Mouse (Mus musculus): ENCODE measurements around the gene Ugt1a1. TPM values are rescaled to one million over a fixed set of nuclear protein-coding genes. Genes with fewer than 3 reads are reported as not detected.
"Not testable (repeated sequence)": the region's sequence is repeated elsewhere in the genome, so short reads cannot be mapped to it uniquely, and the experiment has no call there.

Ugt1a1 gene
- polyA plus RNA-seq, 1 experiment from 2014 or later, result not detected

GRCm38 (mm10) chr1:88224029-88224776 is 12.4 kb downstream of the Ugt1a1 start:
- Histone ChIP-seq H3K27ac (ENCODE audit: low read depth, low read length) (no peak overlapping the region), H3K9ac (ENCODE audit: low read depth, low read length) (no peak overlapping the region), H3K27me3 (replicated peaks; ENCODE audit: control insufficient read depth, insufficient read depth, low read length) (no peaks in the 10 kb centered on the region), H3K4me1 (ENCODE audit: control insufficient read depth, insufficient read depth, low read depth, low read length) (no peaks in the 10 kb centered on the region), H3K4me3 (ENCODE audit: low read length) (no peak overlapping the region), H3K9me3 (ENCODE audit: control insufficient read depth, low read length) (peaks cover 42% of the 10 kb centered on the region), H3K4me2 (ENCODE audit: low read length) (no peak overlapping the region), H3K36me3 (ENCODE audit: control insufficient read depth, insufficient read depth, low read length) (no peaks in the 10 kb centered on the region)
- no peak for ATAC-seq
- 68% methylated on average over 2 of the region's 2 CpGs for WGBS

GRCm38 (mm10) chr1:88225301-88225700 is 13.5 kb downstream of the Ugt1a1 start:
- H3K4me1 ChIP-seq (ENCODE audit: control insufficient read depth, insufficient read depth, low read depth, low read length); H3K27me3 ChIP-seq (replicated peaks; ENCODE audit: control insufficient read depth, insufficient read depth, low read length); H3K4me2 ChIP-seq (ENCODE audit: low read length); ATAC-seq; H3K36me3 ChIP-seq (ENCODE audit: control insufficient read depth, insufficient read depth, low read length); H3K9ac ChIP-seq (ENCODE audit: low read depth, low read length); H3K27ac ChIP-seq (ENCODE audit: low read depth, low read length); H3K4me3 ChIP-seq (ENCODE audit: low read length): not testable (repeated sequence)
- WGBS, result 41% methylated on average over 2 of the region's 2 CpGs
- H3K9me3 ChIP-seq (ENCODE audit: control insufficient read depth, low read length), result peaks cover 53% of the 10 kb centered on the region

- Histone ChIP-seq H3K9me3 (ENCODE audit: control insufficient read depth, low read length) (peaks cover 57% of the 10 kb centered on the region), H3K4me2 (ENCODE audit: low read length) (no peak overlapping the region), H3K36me3 (ENCODE audit: control insufficient read depth, insufficient read depth, low read length) (no peaks in the 10 kb centered on the region), H3K27ac (ENCODE audit: low read depth, low read length) (no peak overlapping the region), H3K9ac (ENCODE audit: low read depth, low read length) (no peak overlapping the region), H3K27me3 (replicated peaks; ENCODE audit: control insufficient read depth, insufficient read depth, low read length) (no peaks in the 10 kb centered on the region), H3K4me3 (ENCODE audit: low read length) (no peak overlapping the region), H3K4me1 (ENCODE audit: control insufficient read depth, insufficient read depth, low read depth, low read length) (no peaks in the 10 kb centered on the region)
- ATAC-seq, result no peak
Measured at GRCm38 (mm10) chr1:88225741-88226140, 14.0 kb downstream of the Ugt1a1 start.

GRCm38 (mm10) chr1:88226670-88227379 is 15.1 kb downstream of the Ugt1a1 start, which contains the start of gene Mroh2a:
Gene Mroh2a (plus strand): TSS chr1:88226986.
- Histone ChIP-seq H3K4me3 (ENCODE audit: low read length) (no peak within 1 kb of the TSS), H3K27me3 (replicated peaks; ENCODE audit: control insufficient read depth, insufficient read depth, low read length) (no peaks in the 10 kb centered on the region), H3K4me2 (ENCODE audit: low read length) (no peak within 1 kb of the TSS), H3K27ac (ENCODE audit: low read depth, low read length) (no peak within 1 kb of the TSS), H3K9me3 (ENCODE audit: control insufficient read depth, low read length) (peaks cover 68% of the 10 kb centered on the region), H3K9ac (ENCODE audit: low read depth, low read length) (no peak within 1 kb of the TSS), H3K36me3 (ENCODE audit: control insufficient read depth, insufficient read depth, low read length) (no peaks in the 10 kb centered on the region), H3K4me1 (ENCODE audit: control insufficient read depth, insufficient read depth, low read depth, low read length) (no peaks in the 10 kb centered on the region)
- no peak for ATAC-seq
- 59% methylated on average over 5 of the region's 5 CpGs for WGBS

- Histone ChIP-seq H3K4me1 (ENCODE audit: control insufficient read depth, insufficient read depth, low read depth, low read length) (no peaks in the 10 kb centered on the region), H3K9ac (ENCODE audit: low read depth, low read length) (no peak overlapping the region), H3K4me2 (ENCODE audit: low read length) (no peak overlapping the region), H3K9me3 (ENCODE audit: control insufficient read depth, low read length) (peaks cover 71% of the 10 kb centered on the region), H3K36me3 (ENCODE audit: control insufficient read depth, insufficient read depth, low read length) (no peaks in the 10 kb centered on the region), H3K4me3 (ENCODE audit: low read length) (no peak overlapping the region), H3K27me3 (replicated peaks; ENCODE audit: control insufficient read depth, insufficient read depth, low read length) (no peaks in the 10 kb centered on the region), H3K27ac (ENCODE audit: low read depth, low read length) (no peak overlapping the region)
- 56% methylated on average over 2 of the region's 2 CpGs for WGBS
- no peak for ATAC-seq
Measured at GRCm38 (mm10) chr1:88227482-88227881, 15.7 kb downstream of the Ugt1a1 start.

- H3K27me3 ChIP-seq (replicated peaks; ENCODE audit: control insufficient read depth, insufficient read depth, low read length), result no peaks in the 10 kb centered on the region
- H3K4me1 ChIP-seq (ENCODE audit: control insufficient read depth, insufficient read depth, low read depth, low read length), result no peaks in the 10 kb centered on the region
- peaks cover 77% of the 10 kb centered on the region for H3K9me3 ChIP-seq (ENCODE audit: control insufficient read depth, low read length)
- 70% methylated on average over 7 of the region's 7 CpGs for WGBS
- no peak overlapping the region for H3K4me3 ChIP-seq (ENCODE audit: low read length)
- H3K27ac ChIP-seq (ENCODE audit: low read depth, low read length), result no peak overlapping the region
- no peak overlapping the region for H3K9ac ChIP-seq (ENCODE audit: low read depth, low read length)
- H3K4me2 ChIP-seq (ENCODE audit: low read length), result no peak overlapping the region
- H3K36me3 ChIP-seq (ENCODE audit: control insufficient read depth, insufficient read depth, low read length), result no peaks in the 10 kb centered on the region
- ATAC-seq, result no peak
Measured at GRCm38 (mm10) chr1:88228121-88228520, 16.4 kb downstream of the Ugt1a1 start.

- H3K4me3 ChIP-seq (ENCODE audit: low read length), result no peak overlapping the region
- 83% methylated on average over 3 of the region's 3 CpGs for WGBS
- ATAC-seq, result no peak
Measured at GRCm38 (mm10) chr1:88229566-88229965, 17.8 kb downstream of the Ugt1a1 start.

GRCm38 (mm10) chr1:88229986-88230385 is 18.2 kb downstream of the Ugt1a1 start:
- Histone ChIP-seq H3K4me3 (ENCODE audit: low read length) (no peak overlapping the region), H3K4me2 (ENCODE audit: low read length) (no peak overlapping the region), H3K27ac (ENCODE audit: low read depth, low read length) (no peak overlapping the region), H3K36me3 (ENCODE audit: control insufficient read depth, insufficient read depth, low read length) (no peaks in the 10 kb centered on the region), H3K9me3 (ENCODE audit: control insufficient read depth, low read length) (peaks cover 96% of the 10 kb centered on the region), H3K9ac (ENCODE audit: low read depth, low read length) (no peak overlapping the region), H3K4me1 (ENCODE audit: control insufficient read depth, insufficient read depth, low read depth, low read length) (no peaks in the 10 kb centered on the region), H3K27me3 (replicated peaks; ENCODE audit: control insufficient read depth, insufficient read depth, low read length) (no peaks in the 10 kb centered on the region)
- no peak for ATAC-seq
- 84% methylated on average over 5 of the region's 5 CpGs for WGBS

More at GRCm38 (mm10) chr1:88229566-88229965, 17.8 kb downstream of the Ugt1a1 start:
- Histone ChIP-seq H3K9ac (ENCODE audit: low read depth, low read length) (no peak overlapping the region), H3K4me2 (ENCODE audit: low read length) (no peak overlapping the region), H3K27me3 (replicated peaks; ENCODE audit: control insufficient read depth, insufficient read depth, low read length) (no peaks in the 10 kb centered on the region), H3K27ac (ENCODE audit: low read depth, low read length) (no peak overlapping the region), H3K4me1 (ENCODE audit: control insufficient read depth, insufficient read depth, low read depth, low read length) (no peaks in the 10 kb centered on the region), H3K36me3 (ENCODE audit: control insufficient read depth, insufficient read depth, low read length) (no peaks in the 10 kb centered on the region), H3K9me3 (ENCODE audit: control insufficient read depth, low read length) (peaks cover 92% of the 10 kb centered on the region)

GRCm38 (mm10) chr1:88230421-88230820 is 18.7 kb downstream of the Ugt1a1 start:
- Histone ChIP-seq H3K9ac (ENCODE audit: low read depth, low read length) (no peak overlapping the region), H3K4me3 (ENCODE audit: low read length) (no peak overlapping the region), H3K27me3 (replicated peaks; ENCODE audit: control insufficient read depth, insufficient read depth, low read length) (no peaks in the 10 kb centered on the region), H3K27ac (ENCODE audit: low read depth, low read length) (no peak overlapping the region), H3K36me3 (ENCODE audit: control insufficient read depth, insufficient read depth, low read length) (no peaks in the 10 kb centered on the region), H3K4me1 (ENCODE audit: control insufficient read depth, insufficient read depth, low read depth, low read length) (no peaks in the 10 kb centered on the region), H3K4me2 (ENCODE audit: low read length) (no peak overlapping the region), H3K9me3 (ENCODE audit: control insufficient read depth, low read length) (peaks cover 98% of the 10 kb centered on the region)
- ATAC-seq, result no peak
- 78% methylated on average over 7 of the region's 7 CpGs for WGBS

Data from hindbrain, embryonic 16.5 days (tissue).